Mouse (Mus musculus): ENCODE measurements around the gene Col23a1.

Col23a1 gene

GRCm38 (mm10) chr11:51539759-51540282 is 250.1 kb downstream of the Col23a1 start:
- peak; percentile 97 for DNase-seq (ENCODE audit: low read depth)

DNA sequence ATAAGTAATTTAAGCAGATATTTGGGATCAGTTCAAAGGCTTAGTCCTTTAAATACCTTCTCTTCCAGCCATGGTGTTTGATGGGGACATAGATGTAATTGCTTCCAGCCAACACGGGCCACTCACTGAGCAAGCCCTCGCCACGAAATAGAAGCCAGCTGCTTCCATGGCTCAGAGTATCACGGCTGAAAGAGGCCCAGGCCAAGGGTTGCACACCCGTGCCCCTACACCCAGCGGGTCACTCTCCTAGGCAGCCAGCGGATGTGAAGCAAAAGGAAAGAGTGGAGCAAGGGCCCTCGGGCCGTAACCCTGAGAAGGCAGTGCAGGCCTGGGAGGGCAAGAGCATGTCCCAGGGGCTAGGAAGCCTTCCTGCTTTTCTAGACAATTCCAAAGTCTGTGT is 252.7 kb downstream of the Col23a1 start:
- no peak for DNase-seq (ENCODE audit: low read depth)

DNA sequence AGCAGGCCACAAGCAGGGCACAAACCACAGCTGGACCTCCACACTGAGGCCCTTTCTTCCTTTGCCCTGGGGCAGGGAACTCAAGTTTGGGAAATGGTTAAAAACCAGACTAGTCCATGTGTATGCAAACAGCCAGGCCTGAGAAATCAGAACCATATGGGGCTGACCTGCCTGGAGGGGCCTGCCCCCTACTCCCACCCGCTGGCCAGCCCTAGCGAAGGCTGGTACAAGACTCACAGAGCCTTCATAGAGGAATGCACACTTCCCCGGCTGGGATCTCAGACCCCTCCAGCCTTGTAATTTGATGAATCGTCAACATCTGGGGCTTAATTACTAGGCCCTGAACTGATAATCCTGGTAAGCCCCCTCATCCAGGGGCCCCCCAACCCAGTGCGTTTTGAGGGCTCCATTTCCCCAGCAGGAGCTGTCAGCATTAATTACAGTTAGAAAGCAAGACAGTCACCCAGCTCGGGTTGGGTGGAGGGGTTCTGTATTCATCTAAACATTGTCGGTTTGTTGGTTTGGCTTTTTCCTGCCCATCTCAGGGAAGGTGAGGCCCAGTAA is 253.8 kb downstream of the Col23a1 start:
- no peak for DNase-seq (ENCODE audit: low read depth)

DNA sequence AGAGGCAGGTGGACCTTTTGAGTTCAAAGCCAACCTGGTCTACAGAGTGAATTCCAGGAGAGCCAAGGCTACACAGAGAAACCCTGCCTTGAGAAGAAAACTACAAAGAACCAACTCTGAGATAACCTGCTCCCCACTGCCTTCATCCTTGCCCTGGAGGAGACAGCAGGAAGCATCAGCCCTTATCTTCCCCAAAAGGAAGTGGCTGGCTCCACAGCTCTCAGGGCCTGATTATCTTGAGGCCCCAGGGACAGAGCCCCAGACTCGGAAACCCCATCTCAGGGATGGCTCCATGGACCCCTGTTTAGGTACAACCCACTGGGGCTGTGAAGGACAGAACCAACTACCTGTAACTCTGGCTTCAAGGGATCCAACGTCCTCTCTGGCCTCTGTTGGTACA is 254.7 kb downstream of the Col23a1 start:
- DNase-seq (ENCODE audit: low read depth): no peak

GRCm38 (mm10) chr11:51545811-51546210 is 256.1 kb downstream of the Col23a1 start:
- no peak for DNase-seq (ENCODE audit: low read depth)

GRCm38 (mm10) chr11:51551253-51551652 is 261.5 kb downstream of the Col23a1 start:
- no peak for DNase-seq (ENCODE audit: low read depth)

DNA sequence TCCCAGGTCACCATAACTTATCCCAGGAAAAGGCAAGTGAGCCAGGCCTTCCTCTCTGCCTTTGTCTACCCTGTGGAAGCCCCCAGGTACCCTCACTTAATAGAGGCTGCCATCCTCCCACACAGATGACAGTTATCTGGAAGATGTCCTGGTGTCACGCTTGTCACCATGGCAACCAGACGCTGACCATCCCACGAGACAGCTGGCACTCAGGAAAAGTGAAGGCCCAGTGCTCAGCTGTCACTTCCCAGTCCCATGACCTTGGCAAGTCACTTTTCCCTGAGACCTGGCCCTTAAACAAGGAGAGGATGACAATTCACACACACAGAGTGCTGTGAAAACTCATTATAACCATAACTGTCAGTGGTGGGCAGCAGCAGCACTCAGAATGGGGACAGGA is 262.4 kb downstream of the Col23a1 start:
- DNase-seq (ENCODE audit: low read depth): no peak

DNA sequence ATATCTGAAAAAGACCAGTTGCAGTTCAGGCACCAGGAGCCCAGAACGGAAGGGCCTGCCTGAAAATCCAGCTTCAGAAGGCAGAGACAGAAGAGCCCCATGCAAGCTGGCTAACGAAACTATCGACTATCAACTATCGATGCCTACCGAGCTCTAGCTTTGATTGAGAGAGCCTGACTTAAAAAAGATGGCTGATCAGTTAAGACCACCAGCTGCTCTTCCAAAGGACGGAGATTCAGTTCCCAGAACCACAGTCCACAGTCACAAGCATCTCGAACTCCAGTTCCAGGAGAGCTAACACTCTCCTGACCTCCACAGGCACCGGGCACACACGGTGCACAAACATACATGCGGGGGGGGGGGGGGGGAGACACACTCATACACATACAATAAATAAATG is 264.9 kb downstream of the Col23a1 start:
- no peak for DNase-seq (ENCODE audit: low read depth)

DNA sequence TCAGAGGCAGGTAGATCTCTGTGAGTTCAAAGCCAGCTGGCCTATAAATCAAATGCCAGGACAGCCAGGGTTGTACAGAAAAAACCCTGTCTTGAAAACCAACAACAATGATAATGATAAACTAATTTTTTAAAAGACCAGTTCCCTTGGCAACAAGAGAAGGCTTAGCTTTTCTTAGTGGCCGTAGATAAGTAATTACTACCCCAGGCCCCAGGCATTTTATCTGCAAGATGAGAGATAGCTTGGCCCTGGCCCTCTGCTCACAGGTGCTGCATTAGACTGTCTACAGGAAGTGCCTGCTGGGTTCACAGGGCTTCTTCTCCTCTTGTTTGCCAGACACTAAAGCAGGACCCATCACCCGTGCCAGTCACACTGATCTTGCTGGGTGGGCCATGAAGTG is 265.3 kb downstream of the Col23a1 start:
- no peak for DNase-seq (ENCODE audit: low read depth)

DNA sequence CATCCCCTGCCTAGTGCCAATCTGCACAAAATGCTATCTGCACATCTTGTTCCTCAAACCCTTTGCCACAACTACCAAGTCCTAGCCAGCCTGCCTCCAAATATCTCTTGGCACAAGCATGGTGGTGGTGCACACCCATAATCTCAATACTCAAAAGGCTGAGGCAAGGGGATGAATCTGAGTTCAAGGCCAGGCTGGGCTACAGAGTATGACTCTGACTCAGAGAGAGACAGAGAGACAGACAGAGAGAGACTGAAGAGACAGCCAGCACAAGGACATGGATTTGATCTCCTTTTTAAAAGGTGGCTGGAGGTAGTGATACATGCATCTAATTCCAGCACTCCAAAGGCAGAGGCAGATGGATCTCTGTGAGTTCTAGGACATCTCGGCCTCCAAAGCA is 273.6 kb downstream of the Col23a1 start:
- DNase-seq (ENCODE audit: low read depth): no peak

GRCm38 (mm10) chr11:51565062-51565461 is 275.3 kb downstream of the Col23a1 start:
- no peak for DNase-seq (ENCODE audit: low read depth)

DNA sequence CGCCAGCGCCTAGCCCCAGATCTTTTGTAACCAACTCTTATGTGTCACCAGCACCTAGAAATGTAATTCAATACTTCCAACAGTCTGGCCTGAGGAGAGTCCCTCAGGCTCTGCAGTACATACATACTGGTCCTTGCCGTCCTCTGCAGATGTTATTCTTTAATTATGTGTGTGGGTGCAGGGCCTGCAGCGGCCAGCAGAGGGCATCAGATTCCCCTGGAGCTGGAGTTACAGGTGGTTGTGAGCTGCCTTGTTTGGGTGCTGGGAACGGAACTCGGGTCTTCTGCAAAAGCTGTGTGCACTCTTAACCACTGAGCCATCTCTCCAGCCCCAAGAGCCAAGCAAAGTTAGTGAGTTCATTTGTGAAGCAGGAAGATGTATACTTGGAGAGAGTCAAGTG is 276.2 kb downstream of the Col23a1 start:
- DNase-seq (ENCODE audit: low read depth): peak; percentile 40

DNA sequence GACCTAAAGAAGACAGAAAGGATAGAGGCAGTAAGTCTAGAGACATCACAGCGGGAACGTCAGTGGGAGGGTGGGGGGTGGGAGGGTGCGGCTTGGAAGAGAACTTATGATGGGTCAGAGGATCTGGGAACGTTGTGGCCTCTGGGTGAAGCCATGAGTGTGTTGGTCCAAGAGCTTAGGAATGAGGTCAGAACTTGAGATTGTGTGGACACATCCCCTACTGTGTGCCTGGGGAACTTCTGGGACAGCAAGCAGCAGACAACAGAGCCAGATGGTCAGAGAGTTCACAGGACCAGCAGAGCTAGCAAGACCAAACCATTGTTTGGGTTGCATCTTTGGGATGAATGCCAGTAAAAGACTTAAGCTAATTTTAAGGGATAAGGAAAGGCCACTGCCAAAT is 279.1 kb downstream of the Col23a1 start:
- DNase-seq (ENCODE audit: low read depth): no peak

- DNase-seq (ENCODE audit: low read depth): no peak
Observed at GRCm38 (mm10) chr11:51576454-51576853, 286.7 kb downstream of the Col23a1 start.

- DNase-seq (ENCODE audit: low read depth): peak; percentile 79
Observed at GRCm38 (mm10) chr11:51577587-51577986, 287.9 kb downstream of the Col23a1 start.

- peak; percentile 37 for DNase-seq (ENCODE audit: low read depth)
Observed at GRCm38 (mm10) chr11:51579024-51579423, 289.3 kb downstream of the Col23a1 start.

DNA sequence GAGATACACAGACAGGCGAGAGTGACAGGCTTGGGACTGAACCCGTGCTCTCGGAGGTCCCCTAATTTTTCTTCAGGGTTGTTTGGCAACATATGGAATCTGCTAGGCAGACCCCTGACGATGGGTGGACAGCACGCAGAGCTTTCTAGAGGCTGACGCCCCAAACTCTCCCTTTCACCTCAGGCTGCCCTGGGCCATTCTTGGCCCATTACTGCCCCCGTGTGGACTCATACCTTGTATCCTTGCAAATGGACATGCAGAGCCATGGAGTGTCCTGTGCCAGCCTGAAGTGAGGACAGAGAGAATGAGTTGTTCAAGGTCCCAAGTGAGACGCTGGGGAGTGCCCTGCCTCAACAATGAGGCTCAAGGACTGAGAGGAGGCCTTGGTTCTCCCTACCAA is 293.0 kb downstream of the Col23a1 start:
- DNase-seq (ENCODE audit: low read depth): peak; percentile 85

- DNase-seq (ENCODE audit: low read depth): no peak
Observed at GRCm38 (mm10) chr11:51584057-51584430, 294.3 kb downstream of the Col23a1 start.

DNA sequence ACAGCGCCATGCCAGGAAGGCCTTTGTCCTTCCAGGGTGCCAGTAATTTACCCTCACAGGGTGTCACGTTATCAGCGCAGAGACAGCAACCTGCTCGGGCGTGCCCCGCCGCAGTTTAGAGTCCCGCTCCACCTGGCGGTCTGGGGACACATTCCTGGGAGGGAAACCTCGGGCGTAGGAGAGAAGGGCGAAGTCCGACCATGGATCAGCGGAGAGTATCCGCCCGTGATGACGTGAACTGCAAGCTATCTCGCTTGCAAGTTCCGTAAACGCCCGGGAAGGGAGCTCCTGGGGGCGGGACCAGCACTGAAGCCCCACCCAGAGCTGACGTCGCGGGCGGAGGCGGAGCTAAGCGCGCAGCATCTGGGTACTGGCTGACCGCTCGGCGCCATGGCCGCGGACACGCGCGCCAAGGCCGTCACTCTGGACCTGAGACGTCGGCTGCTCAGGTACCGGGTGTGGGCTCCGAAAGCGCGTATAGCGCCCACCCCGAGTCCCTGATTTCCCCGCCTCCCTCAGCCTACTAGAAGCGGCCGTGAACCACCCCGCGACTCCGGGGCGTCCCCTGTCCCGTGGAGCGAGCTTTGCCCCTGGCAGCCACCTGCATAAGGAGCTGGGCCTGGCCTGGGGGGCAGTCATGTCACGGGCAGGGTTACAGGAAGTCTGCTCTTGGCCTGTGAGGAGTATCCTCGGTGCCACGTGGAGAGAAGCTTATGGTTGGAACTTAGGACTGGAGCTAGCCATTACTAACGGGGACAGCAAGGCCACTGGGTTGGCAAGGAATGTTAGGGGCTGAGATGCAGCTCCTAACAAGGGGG is 294.9 kb downstream of the Col23a1 start, which contains the start of gene Phykpl:
Gene Phykpl (plus strand): TSS at position 327 of the 818 bp plus-strand sequence.
- DNase-seq (ENCODE audit: low read depth): peak; percentile 97

DNA sequence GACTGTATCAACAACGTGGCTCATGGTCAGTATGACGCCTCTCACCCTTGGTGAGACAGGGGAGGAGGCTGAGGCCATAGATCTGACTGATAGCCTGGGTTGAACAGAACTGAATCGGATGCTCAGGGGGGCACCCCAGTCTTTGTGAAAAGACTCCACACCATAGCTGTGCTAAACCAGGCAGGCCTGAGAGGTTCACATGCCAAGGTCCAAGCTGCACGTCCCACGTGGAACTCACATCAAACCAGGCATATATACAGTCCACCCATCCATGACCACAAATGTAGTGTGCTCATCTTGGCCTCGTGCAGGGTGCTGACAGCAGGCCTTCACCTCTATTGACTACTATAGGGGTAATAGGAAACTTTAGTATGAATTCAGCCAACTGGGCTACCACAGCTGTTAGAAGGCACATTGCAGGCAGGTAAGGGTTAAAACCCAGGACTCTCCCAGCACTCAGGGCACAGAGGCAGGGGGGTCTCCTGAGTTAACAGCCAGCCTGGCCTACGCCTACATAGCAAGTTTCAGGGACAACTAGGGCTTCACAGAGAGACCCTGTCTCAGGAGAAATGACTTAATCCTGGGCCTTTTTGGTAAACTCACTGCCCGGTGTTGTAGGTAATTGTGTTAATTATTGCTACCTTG is 296.0 kb downstream of the Col23a1 start:
- peak; percentile 46 for DNase-seq (ENCODE audit: low read depth)

DNA sequence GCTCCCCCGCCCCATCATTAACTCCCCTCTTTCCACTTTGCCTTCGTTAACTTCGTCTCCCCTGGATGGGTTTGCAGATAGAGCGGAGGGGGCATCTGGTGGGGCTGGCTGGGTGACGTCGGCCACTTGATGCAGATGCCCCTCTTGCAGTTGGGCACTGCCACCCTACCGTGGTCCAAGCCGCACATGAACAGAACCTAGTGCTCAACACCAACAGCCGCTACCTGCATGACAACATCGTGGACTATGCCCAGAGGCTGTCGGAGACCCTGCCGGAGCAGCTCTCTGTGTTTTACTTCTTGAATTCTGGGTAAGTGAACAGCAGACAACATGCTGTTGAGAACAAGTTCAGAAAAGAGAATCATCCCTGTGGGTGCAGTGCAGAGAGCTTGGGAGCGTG is 296.7 kb downstream of the Col23a1 start:
- DNase-seq (ENCODE audit: low read depth): no peak

DNA sequence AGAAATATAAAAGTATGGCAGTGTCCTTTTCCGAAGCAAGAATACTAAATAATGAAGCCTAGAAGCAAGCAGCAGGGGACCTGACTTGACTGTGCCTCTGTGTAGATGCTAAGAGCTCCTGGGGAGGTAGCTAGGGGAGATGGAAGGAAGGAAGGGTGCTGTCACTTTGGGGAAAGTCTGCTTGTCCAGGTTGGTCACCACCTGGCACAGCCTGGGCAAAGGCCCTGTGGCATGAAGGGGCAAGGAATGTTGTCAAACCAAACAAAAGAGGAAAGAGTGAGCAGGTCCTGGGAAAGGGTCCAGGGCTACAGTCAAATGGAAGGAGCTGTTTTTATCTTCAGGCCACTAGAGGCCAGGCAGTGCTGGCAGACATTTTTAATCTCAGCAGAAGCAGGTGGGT is 297.3 kb downstream of the Col23a1 start:
- DNase-seq (ENCODE audit: low read depth): peak; percentile 23

GRCm38 (mm10) chr11:51588833-51589232 is 299.1 kb downstream of the Col23a1 start:
- no peak for DNase-seq (ENCODE audit: low read depth)
